Mouse (Mus musculus) thymus, postnatal 10 days (tissue): ENCODE results near the gene AI467606.
"Not testable (repeated sequence)": the region's sequence is repeated elsewhere in the genome, so short reads cannot be mapped to it uniquely, and the experiment has no call there.

Source experiments
- DNase-seq, 2 experiments: peaks; one replicate each; pipeline ENCODE4 v3.0.0; 2021; ENCODE audit warnings: low spot score in 2 of 2

Gene AI467606

DNA sequence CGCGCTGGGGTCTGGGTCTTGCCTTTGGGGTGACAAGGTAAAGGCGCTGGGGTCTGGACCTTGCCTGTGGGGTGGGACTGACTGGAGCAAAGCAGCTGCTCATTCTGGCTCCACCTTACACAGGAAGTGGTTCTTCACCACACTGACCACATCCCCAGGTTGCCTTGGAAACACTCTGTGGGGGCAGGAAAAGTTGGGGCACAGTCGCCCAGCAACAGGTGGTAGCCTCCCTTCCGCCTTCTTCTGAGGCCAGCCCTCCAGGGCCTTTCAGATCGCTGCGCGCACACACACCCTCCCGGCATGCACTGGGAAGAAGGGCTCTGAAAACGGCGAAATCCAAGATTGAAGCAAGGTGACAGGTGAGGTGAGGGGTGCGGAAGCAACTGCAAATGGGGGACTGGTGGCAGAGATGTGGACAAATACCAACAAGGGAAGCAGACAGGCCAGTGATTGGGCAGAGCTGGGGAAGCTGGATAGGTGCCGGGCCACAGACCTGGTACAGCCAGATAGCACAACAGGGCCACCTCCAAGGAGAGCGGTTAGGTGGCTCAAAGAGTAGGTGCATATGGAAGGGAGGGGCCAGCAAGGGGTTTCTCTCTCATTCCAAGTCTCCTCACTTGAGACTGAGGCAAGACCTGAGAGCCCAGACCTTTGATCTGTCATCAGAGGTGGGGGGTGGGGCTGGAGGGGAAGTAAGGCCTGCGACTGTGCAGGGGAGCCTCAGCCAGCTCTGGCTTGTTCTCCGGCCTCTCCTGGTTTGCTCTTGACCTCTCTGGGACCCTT, at the start of gene AI467606:
Gene AI467606, plus strand, starts transcription at position 246 of the 783 bp plus-strand sequence.
- peak; percentile 94 to 97 for DNase-seq

- DNase-seq: peak; percentile 77 to 87
These were observed 49.1 kb upstream of the AI467606 start, which contains the start of gene Kif22 for GRCm38 (mm10) chr7:127041851-127042672. TSS of gene Kif22 (minus strand) at chr7:127042471.

DNA sequence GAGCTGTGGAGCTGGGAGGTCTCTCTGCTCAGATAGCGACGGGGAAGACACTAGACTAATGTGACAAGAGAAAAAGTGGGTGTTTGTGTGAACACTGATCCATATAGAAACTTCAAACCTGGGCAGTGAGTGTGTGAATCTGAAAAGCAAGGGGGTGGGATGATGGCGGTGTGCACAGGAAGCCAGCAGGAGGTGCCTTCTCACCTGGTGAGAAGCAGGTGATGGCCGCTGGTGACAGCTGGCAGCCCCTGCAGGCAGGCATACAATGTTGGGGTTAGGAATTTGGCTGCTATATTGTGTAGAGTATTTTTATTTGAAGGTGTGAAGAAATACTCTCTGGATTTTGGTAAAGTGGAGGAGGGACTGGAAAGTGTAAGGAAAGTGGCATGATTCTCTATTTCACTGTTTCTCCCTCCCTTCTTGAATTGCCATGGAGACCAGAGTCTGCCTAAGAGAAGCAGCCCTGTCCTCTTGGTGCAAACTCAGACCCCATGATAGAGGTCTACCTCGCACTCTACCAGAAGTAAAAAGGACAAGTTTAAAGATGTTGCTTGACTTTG, 36.1 kb upstream of the AI467606 start:
- DNase-seq: peak in 1 of 2 experiments; percentile 19

DNA sequence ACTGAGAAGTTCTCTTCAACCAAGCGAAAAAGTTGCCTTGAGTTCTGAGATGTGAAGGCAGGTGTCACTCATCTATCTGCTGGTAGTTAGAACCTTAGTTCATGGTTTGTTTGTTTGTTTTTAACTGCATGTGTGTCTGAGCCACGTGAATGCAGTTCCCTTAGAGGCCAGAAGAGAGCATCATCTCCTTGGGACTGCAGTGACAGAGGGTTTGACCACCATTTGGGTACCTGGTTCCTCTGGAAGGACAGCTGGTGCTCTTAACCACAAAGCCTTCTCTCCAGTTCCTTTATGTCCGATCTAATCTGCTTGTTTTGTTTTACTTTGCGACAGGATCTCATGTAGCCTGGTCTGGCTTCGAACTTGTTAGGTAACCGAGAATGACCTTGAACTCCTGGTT, 25.6 kb upstream of the AI467606 start:
- DNase-seq: no peak

- DNase-seq: no peak
These were observed 24.8 kb upstream of the AI467606 start for GRCm38 (mm10) chr7:127066317-127066716.

- DNase-seq: no peak
These were observed 20.2 kb upstream of the AI467606 start for GRCm38 (mm10) chr7:127070871-127071413.

DNA sequence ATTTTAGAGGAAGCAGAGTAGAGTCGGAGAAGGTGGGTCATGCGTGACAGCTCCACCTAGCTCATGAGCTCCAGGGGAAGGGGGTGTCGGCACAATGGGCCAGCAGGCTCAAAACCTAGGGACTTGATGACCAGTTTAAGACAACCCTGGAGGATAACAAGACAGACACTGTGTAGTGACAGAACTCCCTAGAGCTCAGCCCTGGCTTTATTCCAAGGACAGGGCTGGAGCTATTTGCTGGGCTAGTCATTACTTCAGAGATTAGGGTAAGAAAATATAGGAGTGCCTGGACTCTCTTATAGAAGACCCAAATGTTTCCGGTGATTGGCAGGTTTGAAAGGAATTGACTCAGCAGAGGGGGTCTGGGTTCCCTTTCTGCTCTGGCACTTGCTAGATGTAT, 17.9 kb upstream of the AI467606 start:
- no peak for DNase-seq

- no peak for DNase-seq
These were observed 15.0 kb upstream of the AI467606 start for GRCm38 (mm10) chr7:127076188-127076587.

GRCm38 (mm10) chr7:127077692-127078091, 13.5 kb upstream of the AI467606 start:
- DNase-seq: peak in 1 of 2 experiments; percentile 42

DNA sequence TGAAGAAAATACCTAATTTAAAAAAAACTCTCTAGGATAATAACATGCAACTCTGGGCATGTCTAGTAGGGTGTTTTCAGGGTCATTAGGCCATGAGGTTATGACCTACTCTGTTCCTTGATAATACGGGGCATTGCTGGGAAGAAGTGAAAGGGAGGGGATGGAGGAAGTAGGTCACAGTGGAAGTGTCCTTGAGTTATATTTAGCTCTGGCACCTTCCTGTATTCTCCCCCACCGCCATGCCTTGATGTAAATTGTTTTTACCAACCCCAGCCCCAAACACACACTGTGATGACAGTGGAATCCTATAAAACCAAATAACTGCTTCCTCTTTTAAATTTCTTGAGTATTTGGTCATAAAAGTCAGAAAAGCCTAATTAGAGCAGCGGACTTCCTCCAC, 11.1 kb upstream of the AI467606 start:
- no peak for DNase-seq

- no peak for DNase-seq
These were observed 8.9 kb upstream of the AI467606 start for GRCm38 (mm10) chr7:127082271-127082670.

GRCm38 (mm10) chr7:127082995-127083394, 8.2 kb upstream of the AI467606 start:
- no peak for DNase-seq

GRCm38 (mm10) chr7:127083689-127084088, 7.5 kb upstream of the AI467606 start:
- DNase-seq: no peak

GRCm38 (mm10) chr7:127084794-127085193, 6.4 kb upstream of the AI467606 start:
- DNase-seq: no peak

DNA sequence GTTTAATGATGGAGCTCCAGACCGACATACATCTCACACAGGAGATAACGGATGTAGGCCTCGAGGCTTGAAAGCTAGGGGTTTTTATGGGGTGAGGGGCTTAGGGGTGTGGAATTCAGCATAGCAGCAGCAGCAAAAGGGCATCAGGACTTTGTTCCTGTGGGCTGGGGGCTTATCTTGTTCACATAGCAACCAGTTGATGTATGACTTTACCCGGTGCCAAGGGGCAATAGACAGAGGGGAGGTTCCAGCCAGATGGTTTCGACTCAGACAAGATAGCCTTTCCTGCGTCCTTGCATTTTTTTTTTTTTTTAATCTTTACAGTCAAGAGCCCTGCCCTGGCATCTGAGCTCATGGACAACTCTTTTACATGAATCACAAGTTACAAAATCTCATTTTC, 5.4 kb upstream of the AI467606 start:
- DNase-seq: not testable (repeated sequence)

DNA sequence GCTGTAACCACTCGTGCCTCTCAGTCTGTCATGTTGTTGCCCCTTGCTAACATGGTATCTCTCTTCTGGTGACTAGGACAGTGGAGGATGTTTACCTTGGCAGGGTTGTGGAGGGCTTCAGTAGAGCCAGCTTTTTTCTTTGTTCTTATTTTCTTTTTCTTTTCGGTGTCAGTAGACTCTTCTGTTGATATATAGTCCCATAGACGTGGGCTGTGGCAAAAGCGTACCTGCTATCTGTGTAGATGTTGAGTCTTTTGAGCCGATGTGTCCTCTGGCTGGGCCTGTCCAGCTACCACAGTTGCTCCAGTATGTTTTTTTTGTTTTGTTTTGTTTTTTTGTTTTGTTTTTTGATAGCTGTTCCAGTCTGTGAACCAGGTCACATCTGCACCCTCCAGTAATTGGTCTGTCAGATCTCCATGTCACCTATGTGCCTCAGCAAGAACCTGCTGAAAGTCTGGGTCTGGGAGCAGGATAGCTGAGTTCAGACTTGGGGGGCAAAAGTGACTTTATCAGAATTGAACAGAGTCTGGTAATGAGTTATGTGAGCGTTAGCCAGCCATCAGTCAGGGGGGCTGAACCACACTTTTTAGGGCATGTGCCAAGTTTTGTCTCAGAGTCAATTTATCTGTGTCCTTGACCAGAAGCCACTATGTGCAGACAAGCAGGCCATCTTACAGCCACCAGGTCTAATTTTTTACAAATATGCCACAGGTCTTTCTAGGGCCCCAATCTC, 3.7 kb upstream of the AI467606 start, which contains the start of gene Zg16:
Gene Zg16, minus strand, starts transcription at position 51 of the 733 bp plus-strand sequence.
- DNase-seq: not testable (repeated sequence)

DNA sequence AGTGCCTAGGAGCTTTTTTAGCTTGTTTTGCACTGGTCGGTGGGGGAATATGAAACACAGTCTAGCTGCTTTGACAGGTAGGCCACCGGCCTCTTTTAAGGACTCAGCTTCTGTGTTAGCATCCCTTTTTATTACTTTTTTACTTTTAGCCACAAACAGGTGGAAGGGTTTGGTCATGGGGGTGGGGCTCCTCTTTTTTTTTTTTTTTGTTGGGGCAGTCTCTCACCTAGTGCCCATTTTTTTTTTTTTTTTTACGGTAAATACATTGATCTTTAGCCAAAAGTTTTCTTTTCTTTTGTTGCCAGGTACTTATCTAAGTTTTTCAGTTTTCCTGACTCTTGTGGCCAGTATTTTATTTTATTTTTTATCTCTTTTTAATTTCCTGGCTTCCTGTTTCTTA, 3.1 kb upstream of the AI467606 start:
- DNase-seq: no peak

DNA sequence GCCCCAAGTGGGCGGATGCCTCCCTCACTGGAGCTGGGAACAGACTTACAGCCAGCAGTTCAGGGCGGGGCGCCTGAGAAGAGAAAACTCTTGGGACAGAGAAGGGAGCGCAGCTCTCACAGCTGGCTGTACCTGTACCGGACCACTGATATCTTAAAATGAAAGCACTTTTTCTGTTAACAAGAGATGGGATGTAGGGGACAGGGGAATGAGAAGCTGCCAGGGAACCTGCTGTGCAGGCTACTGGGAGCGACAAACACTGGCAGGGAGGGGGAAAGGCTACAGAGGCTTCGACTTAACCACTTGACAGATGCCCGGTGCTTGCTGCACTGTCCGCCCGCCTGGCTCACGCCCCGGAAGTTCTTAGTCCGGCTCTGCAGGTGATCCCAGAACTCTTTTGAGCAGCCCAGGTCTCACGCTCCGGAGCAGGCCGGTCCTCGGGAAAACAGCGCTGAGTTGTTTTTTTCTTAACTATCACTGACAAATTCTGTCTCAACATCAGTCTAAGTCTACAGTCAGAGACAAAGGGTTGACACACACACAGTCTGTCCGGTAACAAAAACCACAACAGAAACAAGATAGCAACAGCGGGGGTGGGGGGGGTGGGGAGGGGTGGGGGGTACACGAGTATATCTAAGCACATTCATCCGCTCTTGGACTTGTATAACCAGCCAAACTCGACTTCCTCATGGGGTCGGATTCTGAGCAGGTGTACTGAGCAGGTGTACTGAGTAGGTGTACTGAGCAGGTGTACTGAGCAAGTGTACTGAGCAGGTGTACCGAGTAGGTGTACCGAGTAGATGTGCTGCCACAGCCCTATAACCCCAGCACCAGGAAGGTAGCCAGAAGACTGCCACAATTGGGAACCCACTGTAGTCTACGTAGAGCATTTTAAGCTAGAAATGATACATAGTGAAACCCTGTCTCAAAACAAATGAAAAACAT, 2.0 kb upstream of the AI467606 start:
- DNase-seq: peak; percentile 47 to 49

DNA sequence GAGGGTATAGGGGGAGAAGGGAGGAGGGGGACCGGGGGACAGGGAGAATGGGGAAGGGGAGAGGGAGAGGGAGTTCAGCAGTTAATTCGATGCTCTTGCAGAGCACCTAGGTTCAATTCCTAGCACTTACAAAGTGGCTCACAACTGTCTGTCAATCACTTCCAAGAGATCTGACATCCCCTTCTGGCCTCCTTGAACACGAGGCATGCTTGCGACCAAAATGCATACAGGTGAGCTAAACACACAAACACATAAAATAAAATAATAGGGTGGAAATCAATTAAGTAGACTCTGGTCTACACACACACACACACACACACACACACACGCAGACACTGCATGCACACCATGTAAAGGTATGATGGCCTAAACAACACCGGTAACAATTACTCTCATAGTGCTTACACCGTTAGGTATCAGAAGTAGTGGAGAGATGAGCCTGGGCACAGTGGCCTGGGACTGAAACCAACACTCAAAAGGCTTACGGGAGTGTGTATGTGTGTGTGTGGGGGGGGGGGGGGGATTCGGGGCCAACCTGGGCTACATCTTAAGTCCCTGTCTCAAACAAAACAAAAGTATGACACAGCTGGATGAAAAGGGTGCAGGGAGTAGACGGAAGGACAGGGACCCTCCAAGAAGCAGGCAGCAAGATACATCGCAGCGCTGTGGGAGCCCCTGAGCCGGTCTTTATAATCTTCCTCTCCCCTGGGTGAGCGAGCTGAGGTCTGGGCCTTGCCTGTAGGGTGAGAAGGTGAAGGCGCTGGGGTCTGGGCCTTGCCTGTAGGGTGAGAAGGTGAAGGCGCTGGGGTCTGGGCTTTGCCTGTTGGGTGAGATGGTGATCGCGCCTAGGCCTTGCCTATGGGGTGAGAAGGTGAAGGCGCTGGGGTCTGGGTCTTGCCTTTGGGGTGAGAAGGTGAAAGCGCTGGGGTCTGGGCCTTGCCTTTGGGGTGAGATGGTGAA, 725 bp upstream of the AI467606 start:
- DNase-seq: peak in 1 of 2 experiments; percentile 52
